Mouse (Mus musculus): ENCODE data around the gene 1500009L16Rik.

The 1500009L16Rik gene

GRCm38 (mm10) chr10:83722579-83723031 lies at the start of gene 1500009L16Rik:
1500009L16Rik (plus strand) TSS chr10:83722865.
- DNase-seq, result peak; percentile 59

GRCm38 (mm10) chr10:83681334-83681733 lies 41.3 kb upstream of the 1500009L16Rik start:
- DNase-seq, result no peak

- DNase-seq, result no peak
These were observed 34.5 kb upstream of the 1500009L16Rik start for GRCm38 (mm10) chr10:83688215-83688614.

GRCm38 (mm10) chr10:83692175-83692895 lies 30.3 kb upstream of the 1500009L16Rik start:
- no peak for DNase-seq

- no peak for DNase-seq
These were observed 26.4 kb upstream of the 1500009L16Rik start for GRCm38 (mm10) chr10:83696226-83696625.

- no peak for DNase-seq
These were observed 16.0 kb upstream of the 1500009L16Rik start for GRCm38 (mm10) chr10:83706628-83707027.

GRCm38 (mm10) chr10:83709920-83710319 lies 12.7 kb upstream of the 1500009L16Rik start:
- no peak for DNase-seq

GRCm38 (mm10) chr10:83711769-83712168 lies 10.9 kb upstream of the 1500009L16Rik start:
- DNase-seq, result no peak

- no peak for DNase-seq
These were observed 3.7 kb upstream of the 1500009L16Rik start for GRCm38 (mm10) chr10:83718855-83719474.

- DNase-seq, result no peak
These were observed 390 bp downstream of the 1500009L16Rik start for GRCm38 (mm10) chr10:83723055-83723454.

GRCm38 (mm10) chr10:83724351-83725059 lies 1.8 kb downstream of the 1500009L16Rik start:
- DNase-seq, result no peak

- no peak for DNase-seq
These were observed 3.5 kb downstream of the 1500009L16Rik start for GRCm38 (mm10) chr10:83726164-83726563.

- no peak for DNase-seq
These were observed 5.2 kb downstream of the 1500009L16Rik start for GRCm38 (mm10) chr10:83727846-83728245.

GRCm38 (mm10) chr10:83728529-83728928 lies 5.9 kb downstream of the 1500009L16Rik start:
- DNase-seq, result no peak

- no peak for DNase-seq
These were observed 6.4 kb downstream of the 1500009L16Rik start for GRCm38 (mm10) chr10:83729076-83729475.

- peak; percentile 72 for DNase-seq
These were observed 6.8 kb downstream of the 1500009L16Rik start for GRCm38 (mm10) chr10:83729492-83729891.

GRCm38 (mm10) chr10:83733725-83734124 lies 11.1 kb downstream of the 1500009L16Rik start:
- no peak for DNase-seq

GRCm38 (mm10) chr10:83738996-83739655 lies 16.5 kb downstream of the 1500009L16Rik start:
- no peak for DNase-seq

GRCm38 (mm10) chr10:83744656-83745055 lies 22.0 kb downstream of the 1500009L16Rik start:
- DNase-seq, result no peak

- DNase-seq, result no peak
These were observed 30.4 kb downstream of the 1500009L16Rik start for GRCm38 (mm10) chr10:83753056-83753455.

- DNase-seq, result no peak
These were observed 34.8 kb downstream of the 1500009L16Rik start for GRCm38 (mm10) chr10:83757343-83757962.

GRCm38 (mm10) chr10:83758732-83759131 lies 36.1 kb downstream of the 1500009L16Rik start:
- DNase-seq, result no peak

GRCm38 (mm10) chr10:83760535-83760934 lies 37.9 kb downstream of the 1500009L16Rik start:
- DNase-seq, result no peak
